Mouse (Mus musculus) lung, embryonic 16.5 days (tissue): ENCODE data around the gene Frmd4a. TPM values are rescaled to one million over a fixed set of nuclear protein-coding genes. Genes with fewer than 3 reads are reported as not detected.

Experiments
- ATAC-seq: fragments of 200-750 bp; cut with Nextera tagmentation; 2 replicates; pipeline ENCODE4 v1.8.0; 2017; ENCODE audit warnings: low read depth, mild to moderate bottlenecking, moderate library complexity
- H3K27ac ChIP-seq: fragments of 300-500 bp; sonication (generic); 2 replicates; pipeline ENCODE4 v1.5.1; 2014; ENCODE audit warnings: mild to moderate bottlenecking, control low read depth, low read length
- H3K27me3 ChIP-seq: fragments of 300-500 bp; sonication (generic); 2 replicates; pipeline ENCODE4 v1.6.1; 2014; ENCODE audit warnings: low read depth, low read length, mixed read lengths; ENCODE audit not compliant: control insufficient read depth, insufficient read depth
- H3K36me3 ChIP-seq: fragments of 300-500 bp; sonication (generic); 2 replicates; pipeline ENCODE4 v1.6.1; 2014; ENCODE audit warnings: low read length; ENCODE audit not compliant: control insufficient read depth, insufficient read depth
- H3K4me1 ChIP-seq: fragments of 300-500 bp; sonication (generic); replicated peaks from 2 replicates; pipeline ENCODE4 v1.6.1; 2014; ENCODE audit warnings: low read length, mixed read lengths; ENCODE audit not compliant: control insufficient read depth, insufficient read depth
- H3K4me2 ChIP-seq: fragments of 300-500 bp; sonication (generic); 2 replicates; pipeline ENCODE4 v1.6.1; 2014; ENCODE audit warnings: low read depth, low read length, control low read depth
- H3K4me3 ChIP-seq: fragments of 300-500 bp; sonication (generic); 2 replicates; pipeline ENCODE4 v1.5.1; 2014; ENCODE audit warnings: mild to moderate bottlenecking, low read length, control low read depth
- H3K9ac ChIP-seq: fragments of 300-500 bp; sonication (generic); 2 replicates; pipeline ENCODE4 v1.6.1; 2014; ENCODE audit warnings: low read length, control low read depth
- H3K9me3 ChIP-seq: fragments of 300-500 bp; sonication (generic); 2 replicates; pipeline ENCODE4 v1.6.1; 2016; ENCODE audit warnings: low read length; ENCODE audit not compliant: control insufficient read depth
- WGBS: fragments of 180-500 bp; shearing (Covaris S2); extraction: QIAGEN DNeasy Blood & Tissue Kit; methylation state at CpG from one replicate; pipeline ENCODE4 v1.1.7; 2014; 5-methylcytosine and 5-hydroxymethylcytosine counted together
- polyA plus RNA-seq: library from polyadenylated mRNA; unstranded; fragments of >200 nt; fragmentation: Nextera tagmentation; extraction: Ambion mirVana; gene quantifications from 2 replicates; pipeline ENCODE4 v1.2.1, GENCODE M21; 2015

The Frmd4a gene
- polyA plus RNA-seq, 1 experiment from 2014 or later: 29.1 TPM

DNA sequence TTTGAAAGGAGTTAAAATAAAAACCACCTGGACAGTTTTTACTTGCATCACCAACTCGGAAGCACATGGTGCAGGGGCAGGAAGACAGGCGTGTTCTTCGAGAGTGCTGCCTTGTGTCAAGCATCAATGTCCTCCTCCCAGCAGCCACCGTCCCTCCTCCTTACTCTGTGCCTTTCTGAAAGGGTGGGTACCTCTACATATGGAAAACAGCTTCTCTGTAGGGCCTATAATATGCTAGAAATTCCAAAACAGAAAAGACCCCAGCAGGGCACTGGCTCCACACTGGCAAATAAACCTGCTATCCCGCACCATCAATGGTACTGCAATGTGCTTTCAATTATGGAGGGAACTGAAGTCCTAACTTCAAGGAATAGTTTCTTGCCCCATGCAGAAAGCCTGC lies 331.0 kb downstream of the Frmd4a start:
- H3K4me1 ChIP-seq: no peaks in the 10 kb centered on the region; the same call in 1 of the 2 replicates

GRCm38 (mm10) chr2:4356812-4357384 lies 339.4 kb downstream of the Frmd4a start:
- no peak for ATAC-seq
- 85% methylated on average over 7 of the region's 7 CpGs for WGBS

More for the DNA sequence above, 331.0 kb downstream of the Frmd4a start:
- ATAC-seq: no peak
- Histone ChIP-seq H3K4me2 (no peak overlapping the region), H3K27ac (no peak overlapping the region), H3K27me3 (no peaks in the 10 kb centered on the region), H3K4me3 (no peak overlapping the region), H3K9me3 (0 out of 2 replicates have a peak, but pooled peaks cover 2% of the 10 kb centered on the region), H3K9ac (no peak overlapping the region), H3K36me3 (no peaks in the 10 kb centered on the region; the same call in 1 of the 2 replicates)
- 82% methylated on average over 5 of the region's 5 CpGs for WGBS

DNA sequence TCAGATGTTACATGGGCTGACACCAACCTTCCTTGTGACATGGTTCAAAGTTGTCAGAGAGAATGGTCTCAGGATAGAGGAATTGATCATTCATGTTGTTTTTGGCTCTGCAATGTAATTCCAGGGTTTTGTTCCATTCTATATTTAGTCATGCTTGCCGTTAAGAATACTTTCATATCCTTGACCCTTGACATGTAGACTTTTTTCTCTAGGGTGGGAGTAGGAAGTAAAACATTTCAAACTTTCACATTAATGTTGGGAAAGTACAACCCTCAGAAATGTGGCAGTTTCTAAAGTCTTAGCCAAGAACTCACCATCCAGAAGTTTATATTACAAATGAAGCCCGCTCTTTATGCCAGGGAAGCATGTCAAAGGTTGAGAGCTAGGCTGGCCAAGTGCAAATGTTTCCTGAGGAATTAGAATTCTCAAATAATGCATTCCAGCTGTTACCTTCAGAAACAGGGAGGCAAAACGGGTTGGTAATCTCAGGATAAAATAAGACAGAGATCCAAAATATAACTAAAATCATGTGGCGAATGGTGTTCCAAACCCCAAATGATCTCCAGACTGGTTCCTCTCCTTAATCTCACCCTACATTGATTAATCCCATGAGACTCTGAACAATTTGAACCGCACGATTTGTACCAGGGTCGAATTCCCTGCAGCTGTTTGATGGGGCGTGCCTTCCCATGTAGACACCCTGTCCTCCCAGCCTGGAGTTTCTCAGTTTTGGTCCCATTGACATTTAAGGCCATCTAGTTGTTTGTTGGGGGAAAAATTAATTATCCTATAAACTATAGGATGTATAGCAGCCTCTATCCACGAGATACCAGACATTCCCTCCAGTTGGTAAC lies 344.7 kb downstream of the Frmd4a start:
- Histone ChIP-seq H3K9me3 (no peaks in the 10 kb centered on the region), H3K9ac (no peak overlapping the region), H3K4me2 (no peak overlapping the region), H3K27me3 (no peaks in the 10 kb centered on the region), H3K36me3 (no peaks in the 10 kb centered on the region), H3K4me3 (no peak overlapping the region), H3K27ac (0 out of 2 replicates have a peak overlapping the region, but pooled peaks have one; percentile 13), H3K4me1 (peaks cover 5% of the 10 kb centered on the region)
- WGBS: 59% methylated on average over 9 of the region's 9 CpGs
- peak; percentile 28; the same call in 1 of the 2 replicates for ATAC-seq

More at GRCm38 (mm10) chr2:4356812-4357384, 339.4 kb downstream of the Frmd4a start:
- H3K4me3 ChIP-seq: no peak overlapping the region
- no peak overlapping the region for H3K9ac ChIP-seq
- H3K36me3 ChIP-seq: no peaks in the 10 kb centered on the region
- no peak overlapping the region for H3K4me2 ChIP-seq
- H3K27me3 ChIP-seq: no peaks in the 10 kb centered on the region
- H3K27ac ChIP-seq: no peak overlapping the region
- no peaks in the 10 kb centered on the region for H3K9me3 ChIP-seq
- H3K4me1 ChIP-seq: peaks cover 4% of the 10 kb centered on the region

DNA sequence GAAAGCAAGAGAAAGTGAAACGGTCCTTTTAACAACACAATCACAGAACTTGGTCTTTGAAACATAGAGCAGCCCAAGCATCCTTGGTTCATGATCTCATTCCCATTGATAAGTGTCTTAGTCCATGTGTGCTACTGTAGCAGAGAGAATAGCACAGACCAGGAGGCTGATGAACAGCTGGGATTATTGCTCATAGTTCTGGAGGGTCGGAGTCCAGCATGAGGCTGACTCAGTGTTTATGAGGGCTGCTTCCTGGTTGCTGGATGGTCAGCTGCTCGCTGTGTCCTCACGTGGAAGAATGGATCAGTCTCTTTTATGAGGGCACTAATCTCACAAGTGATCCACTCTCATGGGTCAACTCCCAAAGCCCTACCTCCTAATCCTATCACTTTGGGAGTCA lies 347.4 kb downstream of the Frmd4a start:
- Histone ChIP-seq H3K4me2 (no peak overlapping the region), H3K9me3 (no peaks in the 10 kb centered on the region), H3K27me3 (no peaks in the 10 kb centered on the region), H3K4me1 (peaks cover 5% of the 10 kb centered on the region), H3K36me3 (no peaks in the 10 kb centered on the region), H3K9ac (no peak overlapping the region), H3K4me3 (no peak overlapping the region), H3K27ac (no peak overlapping the region)
- ATAC-seq: no peak
- WGBS: 78% methylated on average over 4 of the region's 4 CpGs

DNA sequence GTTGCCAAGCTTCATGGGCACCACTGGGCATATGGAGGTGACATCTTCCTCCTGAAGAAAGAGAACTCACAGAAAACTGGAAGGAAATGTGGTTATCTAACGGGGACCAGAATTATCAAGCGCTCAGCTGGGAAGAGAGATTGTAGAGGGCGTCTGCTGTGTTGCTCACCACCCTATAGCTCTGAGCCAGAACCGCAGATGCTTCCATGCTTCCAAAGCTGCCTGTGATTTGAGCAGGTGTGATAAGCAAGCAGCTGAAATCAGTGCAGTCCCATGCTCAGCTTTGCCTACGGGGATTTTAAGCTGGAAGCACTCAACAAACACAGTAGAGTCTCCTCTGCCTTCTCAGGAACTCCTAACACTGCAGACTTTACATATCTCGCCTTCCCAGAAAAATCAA lies 351.0 kb downstream of the Frmd4a start:
- Histone ChIP-seq H3K4me3 (no peak overlapping the region), H3K36me3 (no peaks in the 10 kb centered on the region), H3K9me3 (no peaks in the 10 kb centered on the region), H3K27ac (no peak overlapping the region), H3K4me2 (no peak overlapping the region), H3K9ac (no peak overlapping the region), H3K27me3 (no peaks in the 10 kb centered on the region), H3K4me1 (no peaks in the 10 kb centered on the region)
- no peak for ATAC-seq
- 75% methylated on average over 6 of the region's 6 CpGs for WGBS

- 83% methylated on average over 7 of the region's 7 CpGs for WGBS
- no peak for ATAC-seq
- no peak overlapping the region for H3K4me2 ChIP-seq
These were observed 353.0 kb downstream of the Frmd4a start for GRCm38 (mm10) chr2:4370499-4370898.

DNA sequence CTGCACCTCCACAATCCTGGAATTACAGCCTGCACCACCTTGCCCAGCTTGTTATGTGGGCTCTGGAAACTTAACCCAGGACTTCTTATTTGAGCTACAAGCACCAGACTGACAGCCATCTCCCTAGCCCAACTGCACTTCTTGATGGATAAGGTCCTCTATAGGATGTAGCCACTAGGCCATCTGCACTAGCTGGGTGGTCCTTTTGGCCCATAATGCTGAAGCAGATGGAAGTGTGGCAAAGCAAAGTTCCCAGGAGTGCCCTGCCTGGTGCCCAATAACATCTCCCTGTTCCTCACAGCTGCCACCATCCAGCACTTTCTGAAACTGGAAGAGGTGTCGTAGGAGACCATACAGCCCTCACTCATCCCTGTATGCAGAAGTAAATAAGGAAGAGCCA lies 353.8 kb downstream of the Frmd4a start:
- Histone ChIP-seq H3K27me3 (no peaks in the 10 kb centered on the region), H3K9me3 (no peaks in the 10 kb centered on the region), H3K4me3 (no peak overlapping the region), H3K27ac (no peak overlapping the region), H3K9ac (no peak overlapping the region), H3K4me1 (no peaks in the 10 kb centered on the region), H3K36me3 (no peaks in the 10 kb centered on the region), H3K4me2 (no peak overlapping the region)
- 92% methylated on average over 1 of the region's 1 CpGs for WGBS
- no peak for ATAC-seq

More at GRCm38 (mm10) chr2:4370499-4370898, 353.0 kb downstream of the Frmd4a start:
- H3K4me3 ChIP-seq: no peak overlapping the region
- no peak overlapping the region for H3K27ac ChIP-seq
- no peaks in the 10 kb centered on the region for H3K9me3 ChIP-seq
- H3K4me1 ChIP-seq: no peaks in the 10 kb centered on the region
- no peaks in the 10 kb centered on the region for H3K36me3 ChIP-seq
- H3K9ac ChIP-seq: no peak overlapping the region
- no peaks in the 10 kb centered on the region for H3K27me3 ChIP-seq

DNA sequence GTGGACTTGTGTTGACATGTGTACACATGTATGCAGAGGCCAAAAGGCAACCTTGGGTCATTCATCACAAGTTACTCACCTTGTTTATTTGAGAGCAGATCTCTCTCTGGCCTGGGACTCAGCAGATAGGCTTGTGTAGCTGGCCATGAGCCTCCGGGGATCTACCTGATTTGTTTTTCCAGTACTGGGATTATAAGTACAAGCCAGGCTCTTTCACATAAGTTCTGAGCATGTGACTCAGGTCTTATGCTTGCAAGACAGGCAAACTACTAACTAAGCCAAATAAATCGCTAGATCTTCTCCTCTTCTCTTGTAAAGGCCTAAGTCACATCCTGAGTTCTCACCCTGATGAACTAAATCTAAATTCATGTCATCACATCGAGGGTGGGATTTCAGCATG lies 361.3 kb downstream of the Frmd4a start:
- 84% methylated on average over 3 of the region's 3 CpGs for WGBS
- ATAC-seq: no peak
- H3K4me3 ChIP-seq: no peak overlapping the region
- H3K27ac ChIP-seq: no peak overlapping the region
- no peaks in the 10 kb centered on the region for H3K4me1 ChIP-seq
- no peak overlapping the region for H3K4me2 ChIP-seq
- no peaks in the 10 kb centered on the region for H3K27me3 ChIP-seq
- H3K36me3 ChIP-seq: no peaks in the 10 kb centered on the region
- no peak overlapping the region for H3K9ac ChIP-seq
- no peaks in the 10 kb centered on the region for H3K9me3 ChIP-seq

DNA sequence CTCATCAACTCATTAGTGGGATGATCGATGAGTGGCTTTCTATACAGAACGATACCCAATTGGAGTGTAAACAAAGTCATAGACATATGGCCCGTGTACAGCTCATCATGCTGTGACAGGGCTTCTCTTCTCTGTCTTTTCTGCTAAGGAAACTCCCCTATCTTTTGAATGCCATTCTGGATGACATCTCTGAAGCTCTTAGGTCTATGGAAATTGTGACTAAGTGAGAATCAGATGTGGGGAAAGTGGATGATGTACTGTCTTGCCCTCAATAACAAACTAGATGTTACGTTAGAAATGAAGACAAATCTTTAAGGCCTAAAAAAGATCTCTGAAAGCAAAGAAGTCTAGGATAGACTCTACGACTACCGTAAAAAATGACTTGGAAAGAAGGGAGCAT lies 362.9 kb downstream of the Frmd4a start:
- no peaks in the 10 kb centered on the region for H3K4me1 ChIP-seq
- no peak overlapping the region for H3K4me3 ChIP-seq
- no peak overlapping the region for H3K27ac ChIP-seq
- WGBS: 76% methylated on average over 6 of the region's 6 CpGs
- no peaks in the 10 kb centered on the region for H3K36me3 ChIP-seq
- no peak for ATAC-seq
- H3K9me3 ChIP-seq: no peaks in the 10 kb centered on the region
- H3K9ac ChIP-seq: no peak overlapping the region
- no peak overlapping the region for H3K4me2 ChIP-seq
- H3K27me3 ChIP-seq: no peaks in the 10 kb centered on the region
